Mouse (Mus musculus) forebrain, postnatal 0 days (tissue): ENCODE data around the gene Reep3. TPM values are rescaled to one million over a fixed set of nuclear protein-coding genes. Genes with fewer than 3 reads are reported as not detected.
"Not testable (repeated sequence)": the region's sequence is repeated elsewhere in the genome, so short reads cannot be mapped to it uniquely, and the experiment has no call there.

Source experiments
- ATAC-seq: fragments of 200-750 bp; cut with Nextera tagmentation; 2 replicates; pipeline ENCODE4 v1.8.0; 2017; ENCODE audit warnings: mild to moderate bottlenecking, moderate library complexity
- DNase-seq: peaks from one replicate; pipeline ENCODE4 v3.0.0-alpha.2; 2015
- H3K27ac ChIP-seq: fragments of 300-500 bp; sonication (generic); 2 replicates; pipeline ENCODE4 v1.5.1; 2014; ENCODE audit warnings: low read depth, mild to moderate bottlenecking, antibody characterized with exemption, low read length, moderate library complexity, mixed read lengths
- H3K27me3 ChIP-seq: fragments of 300-500 bp; sonication (generic); 2 replicates; pipeline ENCODE4 v1.6.1; 2014; ENCODE audit warnings: mild to moderate bottlenecking, low read length, mixed read lengths; ENCODE audit not compliant: insufficient read depth
- H3K36me3 ChIP-seq: fragments of 300-500 bp; sonication (generic); 2 replicates; pipeline ENCODE4 v1.6.1; 2014; ENCODE audit warnings: mild to moderate bottlenecking, moderate library complexity; ENCODE audit not compliant: insufficient read depth
- H3K4me1 ChIP-seq: fragments of 300-500 bp; sonication (generic); 2 replicates; pipeline ENCODE4 v1.6.1; 2014; ENCODE audit warnings: antibody characterized with exemption; ENCODE audit not compliant: insufficient read depth
- H3K4me2 ChIP-seq: fragments of 300-500 bp; sonication (generic); 2 replicates; pipeline ENCODE4 v1.6.1; 2014; ENCODE audit warnings: low read depth, mild to moderate bottlenecking, moderate library complexity
- H3K4me3 ChIP-seq: fragments of 300-500 bp; sonication (generic); 2 replicates; pipeline ENCODE4 v1.5.1; 2014; ENCODE audit warnings: low read depth, low read length, mixed read lengths
- H3K9ac ChIP-seq: fragments of 300-500 bp; sonication (generic); 2 replicates; pipeline ENCODE4 v1.6.1; 2014; ENCODE audit warnings: mild to moderate bottlenecking
- H3K9me3 ChIP-seq: fragments of 300-500 bp; sonication (generic); 2 replicates; pipeline ENCODE4 v1.6.1; 2016; ENCODE audit warnings: low read length
- CTCF ChIP-seq: sonication (generic); IDR thresholded peaks from 2 replicates; pipeline ENCODE4 v1.5.1; 2016; ENCODE audit warnings: antibody characterized with exemption, control low read depth, low read depth
- WGBS: fragments of 180-500 bp; shearing (Covaris S2); extraction: QIAGEN DNeasy Blood & Tissue Kit; methylation state at CpG from one replicate; pipeline ENCODE4 v1.1.7; 2014; 5-methylcytosine and 5-hydroxymethylcytosine counted together
- polyA plus RNA-seq: library from polyadenylated mRNA; unstranded; fragments of >200 nt; fragmentation: Nextera tagmentation; extraction: Ambion mirVana; gene quantifications from 2 replicates; pipeline ENCODE4 v1.2.1, GENCODE M21; 2015
- total RNA-seq: library from RNA; depleted of rRNA; stranded (reverse); fragments of >200 nt; gene quantifications from 2 replicates; pipeline ENCODE4 v1.2.3, GENCODE M21; 2014

Gene Reep3
- total and polyA plus RNA-seq, 2 experiments from 2014 or later, result 23.7 to 30.8 TPM

GRCm38 (mm10) chr10:67119291-67119690 lies 22.5 kb upstream of the Reep3 start:
- Histone ChIP-seq H3K9me3 (no peaks in the 10 kb centered on the region), H3K36me3 (no peaks in the 10 kb centered on the region), H3K4me1 (no peaks in the 10 kb centered on the region; the same call in 1 of the 2 replicates), H3K4me3 (no peak overlapping the region), H3K27me3 (no peaks in the 10 kb centered on the region), H3K9ac (no peak overlapping the region), H3K27ac (no peak overlapping the region), H3K4me2 (no peak overlapping the region)
- no peak for TF ChIP-seq CTCF
- DNase-seq (no peak), ATAC-seq (no peak)
- whole genome bisulfite sequencing, result 81% methylated on average over 7 of the region's 7 CpGs

- no peaks in the 10 kb centered on the region for H3K36me3 ChIP-seq
- no peak overlapping the region for H3K4me2 ChIP-seq
- ATAC-seq (no peak), DNase-seq (no peak)
- no peaks in the 10 kb centered on the region; the same call in 1 of the 2 replicates for H3K4me1 ChIP-seq
- H3K4me3 ChIP-seq, result no peak overlapping the region
- 34% methylated on average over 8 of the region's 8 CpGs for WGBS
- H3K9me3 ChIP-seq, result no peaks in the 10 kb centered on the region
- no peak for TF ChIP-seq CTCF
- H3K27ac ChIP-seq, result no peak overlapping the region
- H3K9ac ChIP-seq, result no peak overlapping the region
- H3K27me3 ChIP-seq, result no peaks in the 10 kb centered on the region
These were observed 19.5 kb upstream of the Reep3 start for GRCm38 (mm10) chr10:67116251-67116650.

- Histone ChIP-seq H3K9ac (peak overlapping the region; percentile 1; the same call in 1 of the 2 replicates), H3K36me3 (no peaks in the 10 kb centered on the region), H3K4me2 (no peak overlapping the region), H3K4me3 (no peak overlapping the region), H3K9me3 (no peaks in the 10 kb centered on the region), H3K4me1 (no peaks in the 10 kb centered on the region; the same call in 1 of the 2 replicates), H3K27me3 (no peaks in the 10 kb centered on the region), H3K27ac (0 out of 2 replicates have a peak overlapping the region, but pooled peaks have one; percentile 24)
- TF ChIP-seq CTCF, result no peak
- no peak for DNase-seq
- ATAC-seq, result peak; percentile 70
- 14% methylated on average over 5 of the region's 5 CpGs for WGBS
These were observed 18.9 kb upstream of the Reep3 start for GRCm38 (mm10) chr10:67115666-67116091.

- Histone ChIP-seq H3K4me2 (no peak overlapping the region), H3K9me3 (no peaks in the 10 kb centered on the region), H3K27me3 (no peaks in the 10 kb centered on the region), H3K4me1 (no peaks in the 10 kb centered on the region; the same call in 1 of the 2 replicates), H3K27ac (0 out of 2 replicates have a peak overlapping the region, but pooled peaks have one; percentile 24), H3K9ac (no peak overlapping the region), H3K4me3 (no peak overlapping the region), H3K36me3 (no peaks in the 10 kb centered on the region)
- DNase-seq (no peak), ATAC-seq (0 out of 2 replicates have a peak, but pooled peaks have one; percentile 27)
- no peak for TF ChIP-seq CTCF
- 24% methylated on average over 6 of the region's 6 CpGs for WGBS
These were observed 18.4 kb upstream of the Reep3 start for GRCm38 (mm10) chr10:67115115-67115514.

- no peak overlapping the region for H3K9ac ChIP-seq
- H3K9me3 ChIP-seq, result no peaks in the 10 kb centered on the region
- no peak for TF ChIP-seq CTCF
- H3K27ac ChIP-seq, result no peak overlapping the region
- no peak overlapping the region for H3K4me3 ChIP-seq
- 80% methylated on average over 11 of the region's 11 CpGs for WGBS
- peaks cover 5% of the 10 kb centered on the region; the same call in 1 of the 2 replicates for H3K36me3 ChIP-seq
- H3K4me2 ChIP-seq, result no peak overlapping the region
- no peaks in the 10 kb centered on the region; the same call in 1 of the 2 replicates for H3K4me1 ChIP-seq
- H3K27me3 ChIP-seq, result no peaks in the 10 kb centered on the region
- DNase-seq (no peak), ATAC-seq (no peak)
These were observed 17.1 kb upstream of the Reep3 start for GRCm38 (mm10) chr10:67113833-67114232.

GRCm38 (mm10) chr10:67112967-67113366 lies 16.2 kb upstream of the Reep3 start:
- H3K27me3 ChIP-seq, H3K4me1 ChIP-seq, H3K9ac ChIP-seq, H3K36me3 ChIP-seq, ATAC-seq, DNase-seq, H3K4me3 ChIP-seq, H3K27ac ChIP-seq, H3K9me3 ChIP-seq, H3K4me2 ChIP-seq: not testable (repeated sequence)
- WGBS, result 90% methylated on average over 5 of the region's 5 CpGs

GRCm38 (mm10) chr10:67111799-67112177 lies 15.0 kb upstream of the Reep3 start:
- H3K9ac ChIP-seq, result no peak overlapping the region
- DNase-seq (no peak), ATAC-seq (no peak)
- no peak overlapping the region for H3K27ac ChIP-seq
- H3K36me3 ChIP-seq, result peaks cover 5% of the 10 kb centered on the region; the same call in 1 of the 2 replicates
- no peaks in the 10 kb centered on the region for H3K27me3 ChIP-seq
- no peaks in the 10 kb centered on the region; the same call in 1 of the 2 replicates for H3K4me1 ChIP-seq
- no peak overlapping the region for H3K4me2 ChIP-seq
- no peaks in the 10 kb centered on the region for H3K9me3 ChIP-seq
- H3K4me3 ChIP-seq, result no peak overlapping the region
- WGBS, result 88% methylated on average over 5 of the region's 5 CpGs
- TF ChIP-seq CTCF, result no peak
